Mouse (Mus musculus) brain, embryonic 18.5 days (tissue): ENCODE results near the gene Nfe2l2.
"Not testable (repeated sequence)": the region's sequence is repeated elsewhere in the genome, so short reads cannot be mapped to it uniquely, and the experiment has no call there.

ENCODE experiments used
- DNase-seq: peaks from one replicate; pipeline ENCODE4 v3.0.0-alpha.2; 2012; ENCODE audit warnings: low read depth, low spot score

Gene Nfe2l2

GRCm38 (mm10) chr2:75643950-75644349, 60.5 kb downstream of the Nfe2l2 start:
- DNase-seq: no peak

- DNase-seq: no peak
Observed at GRCm38 (mm10) chr2:75642795-75643550, 61.5 kb downstream of the Nfe2l2 start.

GRCm38 (mm10) chr2:75642312-75642711, 62.1 kb downstream of the Nfe2l2 start:
- DNase-seq: not testable (repeated sequence)

- DNase-seq: not testable (repeated sequence)
Observed at GRCm38 (mm10) chr2:75639535-75639934, 64.9 kb downstream of the Nfe2l2 start.

- DNase-seq: not testable (repeated sequence)
Observed at GRCm38 (mm10) chr2:75637822-75638221, 66.6 kb downstream of the Nfe2l2 start.

GRCm38 (mm10) chr2:75637361-75637760, 67.1 kb downstream of the Nfe2l2 start:
- DNase-seq: no peak

- not testable (repeated sequence) for DNase-seq
Observed at GRCm38 (mm10) chr2:75637055-75637304, 67.5 kb downstream of the Nfe2l2 start.

GRCm38 (mm10) chr2:75636261-75637054, 68.0 kb downstream of the Nfe2l2 start:
- no peak for DNase-seq

GRCm38 (mm10) chr2:75634431-75634830, 70.0 kb downstream of the Nfe2l2 start:
- DNase-seq: not testable (repeated sequence)

GRCm38 (mm10) chr2:75633784-75634183, 70.7 kb downstream of the Nfe2l2 start:
- no peak for DNase-seq

GRCm38 (mm10) chr2:75633381-75633780, 71.1 kb downstream of the Nfe2l2 start:
- no peak for DNase-seq

- no peak for DNase-seq
Observed at GRCm38 (mm10) chr2:75632721-75633181, 71.7 kb downstream of the Nfe2l2 start.

- no peak for DNase-seq
Observed at GRCm38 (mm10) chr2:75632043-75632442, 72.4 kb downstream of the Nfe2l2 start.

- DNase-seq: no peak
Observed at GRCm38 (mm10) chr2:75631421-75631820, 73.0 kb downstream of the Nfe2l2 start.

GRCm38 (mm10) chr2:75628487-75628886, 76.0 kb downstream of the Nfe2l2 start:
- DNase-seq: no peak

- DNase-seq: no peak
Observed at GRCm38 (mm10) chr2:75626597-75627440, 77.6 kb downstream of the Nfe2l2 start.
